ENCODE assay signal across 7 mouse cellular contexts in the genomic region with DNA sequence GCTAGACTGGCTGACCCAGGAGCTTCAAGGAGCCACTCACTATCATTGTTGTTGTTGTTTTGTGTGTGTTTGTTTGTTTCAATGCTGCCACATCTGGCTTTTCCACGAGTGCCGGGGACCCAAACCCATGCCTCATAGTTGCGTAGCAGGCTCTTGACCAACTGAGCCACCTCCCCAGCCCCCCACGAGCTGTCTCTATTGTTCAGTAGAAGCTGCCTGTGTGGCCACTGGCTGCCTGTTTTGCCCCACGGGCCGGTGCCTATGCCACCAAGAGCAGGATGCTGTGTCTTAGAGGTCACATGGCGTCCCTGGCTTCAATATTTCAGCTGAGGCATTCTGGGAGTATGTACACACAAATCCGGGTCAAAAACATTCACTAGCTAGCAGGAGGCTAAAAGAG.
DNase-seq lines count a peak whose midpoint lies in the region; ATAC-seq and TF ChIP-seq lines count a peak whose summit lies in the region.

No protein-coding gene starts in this region.

- WGBS in cerebellum, adult 2 months = 14% methylated on average over 8 of the region's 8 CpGs
- WGBS in embryonic facial prominence, embryonic 12.5 days = 26% methylated on average over 8 of the region's 8 CpGs
- WGBS in hindbrain, embryonic 13.5 days = 16% methylated on average over 8 of the region's 8 CpGs

- H3K9me3 ChIP-seq in embryonic facial prominence, embryonic 12.5 days = no peaks in the 10 kb centered on the region
- H3K9me3 ChIP-seq in hindbrain, embryonic 13.5 days = no peaks in the 10 kb centered on the region

- H3K27ac ChIP-seq in cerebellum, adult 2 months (ENCODE audit: insufficient read depth, low read length) = peak overlapping the region; percentile 36
- H3K27ac ChIP-seq in embryonic facial prominence, embryonic 12.5 days = peak overlapping the region; percentile 97
- peak overlapping the region; percentile 94 for H3K27ac ChIP-seq in hindbrain, embryonic 13.5 days

- H3K4me2 ChIP-seq in embryonic facial prominence, embryonic 12.5 days (replicated peaks) = peak overlapping the region; percentile 38
- peak overlapping the region; percentile 22 for H3K4me2 ChIP-seq in hindbrain, embryonic 13.5 days

- no peak for ATAC-seq in embryonic facial prominence, embryonic 12.5 days (ENCODE audit: insufficient number of reproducible peaks, insufficient read depth, low FRiP score, low TSS enrichment)
- ATAC-seq in hindbrain, embryonic 13.5 days (ENCODE audit: low FRiP score) = 0 out of 2 replicates have a peak, but pooled peaks have one; percentile 11

- H3K4me3 ChIP-seq in cerebellum, adult 2 months (replicated peaks; ENCODE audit: insufficient read depth, low read depth, low read length) = no peak overlapping the region
- no peak overlapping the region for H3K4me3 ChIP-seq in embryonic facial prominence, embryonic 12.5 days
- H3K4me3 ChIP-seq in hindbrain, embryonic 13.5 days = no peak overlapping the region

- H3K4me1 ChIP-seq in cerebellum, adult 2 months (ENCODE audit: control insufficient read depth, insufficient read depth, low read length) = peaks cover 11% of the 10 kb centered on the region
- peaks cover 29% of the 10 kb centered on the region for H3K4me1 ChIP-seq in embryonic facial prominence, embryonic 12.5 days
- peaks cover 48% of the 10 kb centered on the region for H3K4me1 ChIP-seq in hindbrain, embryonic 13.5 days (replicated peaks)

- TF ChIP-seq CTCF in cerebellum, adult 2 months (IDR thresholded peaks at IDR 0.05; ENCODE audit: borderline replicate concordance, insufficient read depth, low read depth, low read length) = no peak

- no peaks in the 10 kb centered on the region for H3K36me3 ChIP-seq in embryonic facial prominence, embryonic 12.5 days
- no peaks in the 10 kb centered on the region for H3K36me3 ChIP-seq in hindbrain, embryonic 13.5 days

- H3K27me3 ChIP-seq in cerebellum, adult 2 months (ENCODE audit: control insufficient read depth, insufficient read depth, low read length) = no peaks in the 10 kb centered on the region
- H3K27me3 ChIP-seq in embryonic facial prominence, embryonic 12.5 days = no peaks in the 10 kb centered on the region
- no peaks in the 10 kb centered on the region for H3K27me3 ChIP-seq in hindbrain, embryonic 13.5 days

- no peak overlapping the region; the same call in 1 of the 2 replicates for H3K9ac ChIP-seq in embryonic facial prominence, embryonic 12.5 days
- peak overlapping the region; percentile 53; the same call in 1 of the 2 replicates for H3K9ac ChIP-seq in hindbrain, embryonic 13.5 days

- TF ChIP-seq POLR2A in cerebellum, adult 2 months (IDR thresholded peaks at IDR 0.05; ENCODE audit: borderline replicate concordance, insufficient read depth, low read length) = no peak

- DNase-seq in cerebellum, adult 2 months = no peak
- DNase-seq in lung, postnatal 36 days = peak; percentile 64
- no peak for DNase-seq in frontal cortex, adult 2 months (ENCODE audit: extremely low spot score in 1 of 2, low spot score in 1 of 2)
- no peak for DNase-seq in right cerebral cortex, postnatal 4 days
- no peak for DNase-seq in ovary, postnatal 36 days (ENCODE audit: low spot score)

Comparison
In these comparisons a context has a peak if more than half of its experiments do, and no peak if none do; other contexts are left out.
1. H3K27ac ChIP-seq: peak in every context shown above with its lines; median percentile 97 in embryonic facial prominence, embryonic 12.5 days; 94 in hindbrain, embryonic 13.5 days; 36 in cerebellum, adult 2 months.